Mouse (Mus musculus) kidney, embryonic 15.5 days (tissue): ENCODE measurements around the gene Lamb3. TPM values are rescaled to one million over a fixed set of nuclear protein-coding genes. Genes with fewer than 3 reads are reported as not detected.

Source experiments
- ATAC-seq: fragments of 200-750 bp; cut with Nextera tagmentation; replicated peaks from 2 replicates; pipeline ENCODE4 v1.8.0; 2017; ENCODE audit warnings: moderate TSS enrichment; ENCODE audit not compliant: low FRiP score
- H3K27ac ChIP-seq: fragments of 300-500 bp; sonication (generic); 2 replicates; pipeline ENCODE4 v1.5.1; 2015; ENCODE audit warnings: mild to moderate bottlenecking, inconsistent platforms
- H3K27me3 ChIP-seq: fragments of 300-500 bp; sonication (generic); 2 replicates; pipeline ENCODE4 v1.6.1; 2015; ENCODE audit warnings: inconsistent platforms
- H3K36me3 ChIP-seq: fragments of 300-500 bp; sonication (generic); 2 replicates; pipeline ENCODE4 v1.6.1; 2015; ENCODE audit warnings: inconsistent platforms
- H3K4me1 ChIP-seq: fragments of 300-500 bp; sonication (generic); 2 replicates; pipeline ENCODE4 v1.6.1; 2015; ENCODE audit warnings: inconsistent platforms
- H3K4me2 ChIP-seq: fragments of 300-500 bp; sonication (generic); 2 replicates; pipeline ENCODE4 v1.6.1; 2015; ENCODE audit warnings: moderate library complexity, mild to moderate bottlenecking, inconsistent platforms
- H3K4me3 ChIP-seq: fragments of 300-500 bp; sonication (generic); replicated peaks from 2 replicates; pipeline ENCODE4 v1.5.1; 2015; ENCODE audit warnings: mild to moderate bottlenecking, inconsistent platforms
- H3K9ac ChIP-seq: fragments of 300-500 bp; sonication (generic); 2 replicates; pipeline ENCODE4 v1.6.1; 2015; ENCODE audit warnings: mild to moderate bottlenecking, inconsistent platforms
- H3K9me3 ChIP-seq: fragments of 300-500 bp; sonication (generic); replicated peaks from 2 replicates; pipeline ENCODE4 v1.6.1; 2016; ENCODE audit warnings: inconsistent platforms
- WGBS: fragments of 180-500 bp; shearing (Covaris S2); methylation state at CpG from one replicate; pipeline ENCODE4 v1.1.7; 2015; ENCODE audit warnings: mixed read lengths; 5-methylcytosine and 5-hydroxymethylcytosine counted together
- polyA plus RNA-seq: library from polyadenylated mRNA; unstranded; fragments of >200 nt; fragmentation: Nextera tagmentation; extraction: Ambion mirVana; gene quantifications from 2 replicates; pipeline ENCODE4 v1.2.1, GENCODE M21; 2015

Lamb3 gene
- polyA plus RNA-seq, 1 experiment from 2014 or later, result 1.6 TPM

GRCm38 (mm10) chr1:193290686-193291085 lies 83.2 kb downstream of the Lamb3 start:
- ATAC-seq, result no peak
- no peak overlapping the region for H3K9ac ChIP-seq
- H3K9me3 ChIP-seq, result no peaks in the 10 kb centered on the region

GRCm38 (mm10) chr1:193293039-193293438 lies 85.5 kb downstream of the Lamb3 start:
- H3K9ac ChIP-seq, result no peak overlapping the region
- H3K27ac ChIP-seq, result no peak overlapping the region
- no peaks in the 10 kb centered on the region for H3K36me3 ChIP-seq
- no peaks in the 10 kb centered on the region for H3K4me1 ChIP-seq
- no peak overlapping the region for H3K4me2 ChIP-seq
- no peaks in the 10 kb centered on the region for H3K27me3 ChIP-seq
- ATAC-seq, result no peak
- no peaks in the 10 kb centered on the region for H3K9me3 ChIP-seq
- no peak overlapping the region for H3K4me3 ChIP-seq
- WGBS, result 54% methylated on average over 2 of the region's 2 CpGs

More at GRCm38 (mm10) chr1:193290686-193291085, 83.2 kb downstream of the Lamb3 start:
- H3K36me3 ChIP-seq, result no peaks in the 10 kb centered on the region
- no peaks in the 10 kb centered on the region for H3K4me1 ChIP-seq
- H3K27me3 ChIP-seq, result no peaks in the 10 kb centered on the region
- no peak overlapping the region for H3K27ac ChIP-seq
- no peak overlapping the region for H3K4me3 ChIP-seq
- H3K4me2 ChIP-seq, result no peak overlapping the region

GRCm38 (mm10) chr1:193293926-193294325 lies 86.4 kb downstream of the Lamb3 start:
- WGBS, result 76% methylated on average over 3 of the region's 3 CpGs
- no peak for ATAC-seq
- Histone ChIP-seq H3K27me3 (no peaks in the 10 kb centered on the region), H3K9ac (no peak overlapping the region), H3K27ac (no peak overlapping the region), H3K36me3 (no peaks in the 10 kb centered on the region), H3K4me3 (no peak overlapping the region), H3K4me2 (no peak overlapping the region), H3K4me1 (peaks cover 4% of the 10 kb centered on the region), H3K9me3 (no peaks in the 10 kb centered on the region)

- Histone ChIP-seq H3K4me3 (no peak overlapping the region), H3K27ac (no peak overlapping the region), H3K9ac (no peak overlapping the region), H3K4me1 (peaks cover 14% of the 10 kb centered on the region), H3K4me2 (no peak overlapping the region), H3K9me3 (no peaks in the 10 kb centered on the region), H3K27me3 (no peaks in the 10 kb centered on the region), H3K36me3 (no peaks in the 10 kb centered on the region)
- no peak for ATAC-seq
- WGBS, result 80% methylated on average over 5 of the region's 5 CpGs
Measured at GRCm38 (mm10) chr1:193295920-193296319, 88.4 kb downstream of the Lamb3 start.

GRCm38 (mm10) chr1:193298141-193298765 lies 90.8 kb downstream of the Lamb3 start:
- WGBS, result 78% methylated on average over 3 of the region's 3 CpGs
- Histone ChIP-seq H3K9me3 (no peaks in the 10 kb centered on the region), H3K36me3 (no peaks in the 10 kb centered on the region), H3K9ac (no peak overlapping the region), H3K4me2 (no peak overlapping the region), H3K27ac (no peak overlapping the region), H3K4me1 (peaks cover 28% of the 10 kb centered on the region), H3K27me3 (no peaks in the 10 kb centered on the region), H3K4me3 (no peak overlapping the region)
- no peak for ATAC-seq

GRCm38 (mm10) chr1:193299995-193300394 lies 92.5 kb downstream of the Lamb3 start:
- H3K9me3 ChIP-seq, result no peaks in the 10 kb centered on the region
- H3K36me3 ChIP-seq, result no peaks in the 10 kb centered on the region
- WGBS, result 44% methylated on average over 1 of the region's 1 CpGs
- H3K4me1 ChIP-seq, result peaks cover 28% of the 10 kb centered on the region
- no peaks in the 10 kb centered on the region for H3K27me3 ChIP-seq
- no peak overlapping the region for H3K4me3 ChIP-seq
- H3K4me2 ChIP-seq, result no peak overlapping the region
- H3K27ac ChIP-seq, result no peak overlapping the region
- no peak overlapping the region for H3K9ac ChIP-seq
- no peak for ATAC-seq

GRCm38 (mm10) chr1:193301216-193302092 lies 94.0 kb downstream of the Lamb3 start:
- Histone ChIP-seq H3K27ac (no peak overlapping the region), H3K36me3 (no peaks in the 10 kb centered on the region), H3K4me1 (peaks cover 28% of the 10 kb centered on the region), H3K9me3 (no peaks in the 10 kb centered on the region), H3K4me2 (no peak overlapping the region), H3K9ac (no peak overlapping the region), H3K4me3 (no peak overlapping the region), H3K27me3 (no peaks in the 10 kb centered on the region)
- whole genome bisulfite sequencing, result 59% methylated on average over 6 of the region's 6 CpGs
- peak; percentile 18; the same call in 1 of the 2 replicates for ATAC-seq

- no peaks in the 10 kb centered on the region for H3K27me3 ChIP-seq
- no peak overlapping the region for H3K4me3 ChIP-seq
- ATAC-seq, result no peak
- H3K4me1 ChIP-seq, result peaks cover 28% of the 10 kb centered on the region
- no peaks in the 10 kb centered on the region for H3K36me3 ChIP-seq
- H3K4me2 ChIP-seq, result no peak overlapping the region
- no peak overlapping the region for H3K9ac ChIP-seq
- H3K27ac ChIP-seq, result no peak overlapping the region
- H3K9me3 ChIP-seq, result no peaks in the 10 kb centered on the region
- 65% methylated on average over 8 of the region's 8 CpGs for WGBS
Measured at GRCm38 (mm10) chr1:193302093-193302405, 94.5 kb downstream of the Lamb3 start.

GRCm38 (mm10) chr1:193303096-193303495 lies 95.6 kb downstream of the Lamb3 start:
- H3K27me3 ChIP-seq, result no peaks in the 10 kb centered on the region
- ATAC-seq, result no peak
- no peak overlapping the region for H3K4me2 ChIP-seq
- WGBS, result 73% methylated on average over 2 of the region's 2 CpGs
- no peak overlapping the region for H3K4me3 ChIP-seq
- no peaks in the 10 kb centered on the region for H3K9me3 ChIP-seq
- H3K9ac ChIP-seq, result no peak overlapping the region
- peaks cover 28% of the 10 kb centered on the region for H3K4me1 ChIP-seq
- no peak overlapping the region for H3K27ac ChIP-seq
- no peaks in the 10 kb centered on the region for H3K36me3 ChIP-seq

GRCm38 (mm10) chr1:193305386-193305785 lies 97.9 kb downstream of the Lamb3 start:
- Histone ChIP-seq H3K4me1 (peaks cover 14% of the 10 kb centered on the region; the same call in 1 of the 2 replicates), H3K4me3 (no peak overlapping the region), H3K4me2 (no peak overlapping the region), H3K27me3 (no peaks in the 10 kb centered on the region), H3K9ac (no peak overlapping the region), H3K27ac (no peak overlapping the region), H3K36me3 (no peaks in the 10 kb centered on the region), H3K9me3 (no peaks in the 10 kb centered on the region)
- 38% methylated on average over 7 of the region's 7 CpGs for WGBS
- no peak for ATAC-seq

GRCm38 (mm10) chr1:193306832-193307231 lies 99.3 kb downstream of the Lamb3 start:
- no peak overlapping the region for H3K4me2 ChIP-seq
- H3K9me3 ChIP-seq, result no peaks in the 10 kb centered on the region
- no peak for ATAC-seq
- peaks cover 7% of the 10 kb centered on the region; the same call in 1 of the 2 replicates for H3K4me1 ChIP-seq
- H3K4me3 ChIP-seq, result no peak overlapping the region
- no peak overlapping the region for H3K9ac ChIP-seq
- WGBS, result 97% methylated on average over 2 of the region's 2 CpGs
- H3K27me3 ChIP-seq, result no peaks in the 10 kb centered on the region
- no peaks in the 10 kb centered on the region for H3K36me3 ChIP-seq
- no peak overlapping the region for H3K27ac ChIP-seq

GRCm38 (mm10) chr1:193309785-193310518 lies 102.5 kb downstream of the Lamb3 start:
- H3K4me3 ChIP-seq, result no peak overlapping the region
- no peak for ATAC-seq
- WGBS, result 81% methylated on average over 1 of the region's 1 CpGs
- H3K27ac ChIP-seq, result no peak overlapping the region
- peaks cover 3% of the 10 kb centered on the region; the same call in 1 of the 2 replicates for H3K4me1 ChIP-seq
- no peak overlapping the region for H3K4me2 ChIP-seq
- H3K36me3 ChIP-seq, result no peaks in the 10 kb centered on the region
- no peak overlapping the region for H3K9ac ChIP-seq
- H3K27me3 ChIP-seq, result no peaks in the 10 kb centered on the region
- no peaks in the 10 kb centered on the region for H3K9me3 ChIP-seq
